Mouse (Mus musculus) forebrain, embryonic 16.5 days (tissue): Measurements from ENCODE around the gene Tmeff1. TPM values are rescaled to one million over a fixed set of nuclear protein-coding genes. Genes with fewer than 3 reads are reported as not detected.

ENCODE experiments used
- ATAC-seq: fragments of 200-750 bp; cut with Nextera tagmentation; 2 replicates; pipeline ENCODE4 v1.8.0; 2017; ENCODE audit warnings: mild to moderate bottlenecking, moderate library complexity
- H3K27ac ChIP-seq: fragments of 300-500 bp; sonication (generic); 2 replicates; pipeline ENCODE4 v1.5.1; 2014; ENCODE audit warnings: low read length, control low read depth
- H3K27me3 ChIP-seq: fragments of 300-500 bp; sonication (generic); replicated peaks from 2 replicates; pipeline ENCODE4 v1.6.1; 2014; ENCODE audit warnings: low read length; ENCODE audit not compliant: control insufficient read depth, insufficient read depth
- H3K36me3 ChIP-seq: fragments of 300-500 bp; sonication (generic); 2 replicates; pipeline ENCODE4 v1.6.1; 2014; ENCODE audit not compliant: control insufficient read depth, insufficient read depth
- H3K4me1 ChIP-seq: fragments of 300-500 bp; sonication (generic); replicated peaks from 2 replicates; pipeline ENCODE4 v1.6.1; 2014; ENCODE audit warnings: low read length; ENCODE audit not compliant: control insufficient read depth, insufficient read depth
- H3K4me2 ChIP-seq: fragments of 300-500 bp; sonication (generic); 2 replicates; pipeline ENCODE4 v1.6.1; 2014; ENCODE audit warnings: mild to moderate bottlenecking, low read length, control low read depth
- H3K4me3 ChIP-seq: fragments of 300-500 bp; sonication (generic); replicated peaks from 2 replicates; pipeline ENCODE4 v1.5.1; 2014; ENCODE audit warnings: mild to moderate bottlenecking, low read length, control low read depth
- H3K9ac ChIP-seq: fragments of 300-500 bp; sonication (generic); replicated peaks from 2 replicates; pipeline ENCODE4 v1.6.1; 2014; ENCODE audit warnings: low read depth, low read length, control low read depth
- H3K9me3 ChIP-seq: fragments of 300-500 bp; sonication (generic); 2 replicates; pipeline ENCODE4 v1.6.1; 2016; ENCODE audit warnings: low read length; ENCODE audit not compliant: control insufficient read depth
- WGBS: fragments of 180-500 bp; shearing (Covaris S2); extraction: QIAGEN DNeasy Blood & Tissue Kit; methylation state at CpG from one replicate; pipeline ENCODE4 v1.1.7; 2014; 5-methylcytosine and 5-hydroxymethylcytosine counted together
- polyA plus RNA-seq: library from polyadenylated mRNA; unstranded; fragments of >200 nt; fragmentation: Nextera tagmentation; extraction: Ambion mirVana; gene quantifications from 2 replicates; pipeline ENCODE4 v1.2.1, GENCODE M21; 2015

Gene Tmeff1
- polyA plus RNA-seq, 1 experiment from 2014 or later, result 205 TPM

GRCm38 (mm10) chr4:48555729-48556128 lies 29.2 kb upstream of the Tmeff1 start:
- ATAC-seq, result no peak
- no peaks in the 10 kb centered on the region for H3K9me3 ChIP-seq

DNA sequence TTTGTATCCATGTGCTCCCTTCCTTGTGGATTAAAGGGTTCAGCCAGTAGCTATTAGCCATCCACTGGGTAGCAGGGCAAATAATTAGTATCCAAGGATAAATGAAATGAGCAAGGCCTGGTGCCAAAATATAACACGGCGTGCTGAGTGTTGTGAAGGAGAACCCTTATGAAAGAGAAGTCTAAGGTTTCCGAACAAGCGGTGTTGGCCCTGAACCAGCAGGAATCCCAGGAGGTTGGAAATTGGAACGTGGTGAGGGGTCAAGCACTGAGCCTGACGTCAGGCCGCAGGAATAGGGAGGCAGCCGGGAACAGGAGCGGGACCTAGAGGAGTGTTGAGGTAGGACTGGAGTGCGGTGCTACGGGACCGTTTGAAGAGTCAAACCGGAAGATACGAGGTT lies 25.3 kb upstream of the Tmeff1 start:
- 65% methylated on average over 14 of the region's 14 CpGs for WGBS

More at GRCm38 (mm10) chr4:48555729-48556128, 29.2 kb upstream of the Tmeff1 start:
- Histone ChIP-seq H3K36me3 (peaks cover 19% of the 10 kb centered on the region), H3K4me2 (no peak overlapping the region), H3K27ac (no peak overlapping the region), H3K9ac (no peak overlapping the region), H3K4me3 (no peak overlapping the region), H3K4me1 (0 out of 2 replicates have a peak, but pooled peaks cover 3% of the 10 kb centered on the region), H3K27me3 (no peaks in the 10 kb centered on the region)
- 20% methylated on average over 3 of the region's 3 CpGs for WGBS

GRCm38 (mm10) chr4:48561824-48562223 lies 23.1 kb upstream of the Tmeff1 start:
- Histone ChIP-seq H3K27me3 (no peaks in the 10 kb centered on the region), H3K4me1 (no peaks in the 10 kb centered on the region), H3K27ac (no peak overlapping the region), H3K4me2 (no peak overlapping the region), H3K9ac (no peak overlapping the region), H3K36me3 (peaks cover 6% of the 10 kb centered on the region; the same call in 1 of the 2 replicates), H3K4me3 (no peak overlapping the region), H3K9me3 (no peaks in the 10 kb centered on the region)
- no peak for ATAC-seq
- WGBS, result 90% methylated on average over 8 of the region's 8 CpGs

More for the DNA sequence above, 25.3 kb upstream of the Tmeff1 start:
- Histone ChIP-seq H3K36me3 (peaks cover 6% of the 10 kb centered on the region; the same call in 1 of the 2 replicates), H3K4me3 (no peak overlapping the region), H3K9ac (no peak overlapping the region), H3K27me3 (no peaks in the 10 kb centered on the region), H3K27ac (no peak overlapping the region), H3K4me2 (no peak overlapping the region), H3K4me1 (0 out of 2 replicates have a peak, but pooled peaks cover 3% of the 10 kb centered on the region), H3K9me3 (no peaks in the 10 kb centered on the region)
- ATAC-seq, result peak; percentile 29; the same call in 1 of the 2 replicates

GRCm38 (mm10) chr4:48564962-48565361 lies 20.0 kb upstream of the Tmeff1 start:
- H3K27ac ChIP-seq, result no peak overlapping the region
- no peaks in the 10 kb centered on the region for H3K9me3 ChIP-seq
- H3K4me3 ChIP-seq, result no peak overlapping the region
- no peak overlapping the region for H3K4me2 ChIP-seq
- 0 out of 2 replicates have a peak, but pooled peaks cover 6% of the 10 kb centered on the region for H3K36me3 ChIP-seq
- no peaks in the 10 kb centered on the region for H3K4me1 ChIP-seq
- ATAC-seq, result no peak
- H3K27me3 ChIP-seq, result no peaks in the 10 kb centered on the region
- H3K9ac ChIP-seq, result no peak overlapping the region

DNA sequence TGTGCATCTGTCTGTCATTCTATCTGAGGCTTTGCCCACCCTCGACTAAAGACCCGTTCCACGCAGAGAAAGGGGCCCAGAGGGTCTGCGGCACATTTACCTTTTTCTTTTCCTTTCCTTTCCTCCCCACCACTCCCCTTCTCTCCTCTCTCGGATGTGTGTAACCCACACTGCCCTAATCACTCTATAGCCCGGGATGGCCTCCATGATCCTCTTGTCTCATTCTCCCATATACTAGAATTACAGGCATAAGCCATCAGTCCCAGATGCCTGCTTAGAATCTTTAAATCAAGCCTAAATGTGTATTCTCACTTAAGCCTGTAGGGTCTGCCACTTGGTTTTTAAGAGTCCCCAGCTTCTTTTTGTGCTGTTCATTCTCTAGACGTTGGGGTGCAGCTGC lies 8.6 kb upstream of the Tmeff1 start:
- 83% methylated on average over 7 of the region's 7 CpGs for WGBS
- no peak for ATAC-seq

DNA sequence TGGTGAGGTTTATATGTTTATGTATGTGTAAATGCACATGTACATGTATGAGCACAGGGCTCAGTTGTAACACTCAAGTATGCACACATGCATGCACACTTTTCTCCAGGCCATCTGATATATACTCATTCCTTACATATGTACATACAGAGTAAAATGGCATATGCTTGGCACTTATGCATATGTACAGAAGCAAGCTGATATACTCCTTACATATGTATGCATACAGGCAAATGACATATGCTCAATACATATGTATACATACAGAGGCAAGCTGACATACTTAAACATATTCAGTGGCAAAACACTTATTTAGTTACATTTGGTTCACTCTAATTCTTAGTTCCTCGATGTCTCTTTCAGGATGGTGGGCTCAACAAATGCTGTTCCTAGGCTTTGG lies 7.1 kb upstream of the Tmeff1 start:
- Histone ChIP-seq H3K9me3 (no peaks in the 10 kb centered on the region), H3K4me1 (peaks cover 10% of the 10 kb centered on the region), H3K27me3 (no peaks in the 10 kb centered on the region), H3K9ac (no peak overlapping the region), H3K27ac (no peak overlapping the region), H3K4me3 (no peak overlapping the region), H3K4me2 (no peak overlapping the region), H3K36me3 (no peaks in the 10 kb centered on the region)
- WGBS, result 62% methylated on average over 1 of the region's 1 CpGs
- peak; percentile 67 for ATAC-seq

More for the DNA sequence above, 8.6 kb upstream of the Tmeff1 start:
- H3K4me3 ChIP-seq, result no peak overlapping the region
- no peaks in the 10 kb centered on the region for H3K9me3 ChIP-seq
- H3K36me3 ChIP-seq, result no peaks in the 10 kb centered on the region
- H3K27ac ChIP-seq, result no peak overlapping the region
- no peak overlapping the region for H3K9ac ChIP-seq
- no peak overlapping the region for H3K4me2 ChIP-seq
- no peaks in the 10 kb centered on the region for H3K27me3 ChIP-seq
- H3K4me1 ChIP-seq, result peaks cover 10% of the 10 kb centered on the region

GRCm38 (mm10) chr4:48578399-48578798 lies 6.6 kb upstream of the Tmeff1 start:
- no peaks in the 10 kb centered on the region for H3K9me3 ChIP-seq
- no peak overlapping the region for H3K9ac ChIP-seq
- 0 out of 2 replicates have a peak overlapping the region, but pooled peaks have one; percentile 14 for H3K27ac ChIP-seq
- H3K36me3 ChIP-seq, result no peaks in the 10 kb centered on the region
- no peak overlapping the region for H3K4me3 ChIP-seq
- 0 out of 2 replicates have a peak, but pooled peaks have one; percentile 13 for ATAC-seq
- H3K4me1 ChIP-seq, result peaks cover 10% of the 10 kb centered on the region
- 39% methylated on average over 4 of the region's 4 CpGs for WGBS
- H3K4me2 ChIP-seq, result no peak overlapping the region
- no peaks in the 10 kb centered on the region for H3K27me3 ChIP-seq

DNA sequence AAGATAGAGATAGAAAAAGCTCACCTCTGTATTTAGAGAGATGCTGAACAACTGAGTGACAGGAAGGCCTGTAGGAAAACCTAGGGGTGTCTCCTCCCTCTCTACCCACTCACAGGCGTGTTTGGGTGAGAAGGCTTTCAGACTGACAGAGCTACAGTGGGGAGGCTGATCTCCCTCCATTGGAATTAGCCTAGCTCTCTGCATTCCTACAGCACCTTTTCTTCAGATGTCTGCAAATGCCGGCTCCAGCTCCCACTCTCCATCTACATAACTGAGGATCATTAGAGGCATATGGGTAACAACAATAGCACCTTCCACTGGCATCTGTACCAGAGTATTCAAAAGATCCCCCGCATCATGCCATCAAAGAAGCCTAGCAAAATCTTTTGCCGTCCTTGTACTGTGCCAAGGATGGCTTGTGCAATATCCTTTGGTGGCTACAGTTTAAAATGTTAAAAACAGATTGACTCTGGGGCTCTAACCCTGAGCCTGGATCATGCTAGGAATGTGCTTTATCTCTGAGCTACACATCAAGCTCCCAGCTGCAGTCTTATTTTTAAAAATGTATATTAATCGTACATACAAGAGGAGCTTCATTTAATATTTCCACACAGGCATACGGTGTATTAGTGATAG lies 5.4 kb upstream of the Tmeff1 start:
- ATAC-seq, result no peak
- Histone ChIP-seq H3K4me1 (peaks cover 15% of the 10 kb centered on the region), H3K27me3 (no peaks in the 10 kb centered on the region), H3K4me2 (no peak overlapping the region), H3K36me3 (no peaks in the 10 kb centered on the region), H3K9me3 (no peaks in the 10 kb centered on the region), H3K9ac (no peak overlapping the region), H3K27ac (no peak overlapping the region), H3K4me3 (no peak overlapping the region)
- WGBS, result 48% methylated on average over 6 of the region's 6 CpGs

DNA sequence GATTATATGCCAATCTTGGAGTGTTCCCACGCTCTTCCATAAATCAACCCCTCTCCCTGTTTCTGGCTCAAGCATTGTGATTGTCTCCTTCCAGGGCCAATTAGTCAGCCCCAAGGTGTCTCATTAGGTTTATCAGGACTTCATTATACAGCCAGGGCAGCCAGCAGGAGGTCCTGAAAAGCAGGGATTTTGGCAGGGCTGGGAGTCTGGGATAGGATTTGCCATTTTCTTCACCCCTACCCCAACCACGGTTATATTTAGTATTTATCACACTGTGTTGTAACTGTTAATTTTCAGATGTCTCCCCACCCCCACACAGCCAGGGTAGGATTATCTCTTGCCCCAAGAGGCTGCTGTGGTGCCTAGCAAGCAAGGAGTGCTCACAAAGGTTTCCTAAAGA lies 3.8 kb upstream of the Tmeff1 start:
- WGBS, result 2% methylated on average over 2 of the region's 2 CpGs
- H3K27ac ChIP-seq, result no peak overlapping the region
- no peaks in the 10 kb centered on the region for H3K27me3 ChIP-seq

More for the DNA sequence above, 3.8 kb upstream of the Tmeff1 start:
- Histone ChIP-seq H3K9me3 (no peaks in the 10 kb centered on the region), H3K36me3 (no peaks in the 10 kb centered on the region), H3K4me2 (no peak overlapping the region), H3K4me1 (peaks cover 15% of the 10 kb centered on the region), H3K9ac (no peak overlapping the region), H3K4me3 (no peak overlapping the region)
- ATAC-seq, result no peak; the same call in 1 of the 2 replicates
